Mouse (Mus musculus): ENCODE data around the gene Ubqln4. TPM values are rescaled to one million over a fixed set of nuclear protein-coding genes. Genes with fewer than 3 reads are reported as not detected.

Gene Ubqln4
- total RNA-seq, 1 experiment from 2014 or later, result 26.3 TPM

- no peak for ATAC-seq (ENCODE audit: extremely low read depth, insufficient number of reproducible peaks, low FRiP score, poor library complexity, severe bottlenecking)
Observed at GRCm38 (mm10) chr3:88538271-88539145, 15.1 kb upstream of the Ubqln4 start.

- no peak for ATAC-seq (ENCODE audit: extremely low read depth, insufficient number of reproducible peaks, low FRiP score, poor library complexity, severe bottlenecking)
Observed at GRCm38 (mm10) chr3:88539397-88539796, 14.2 kb upstream of the Ubqln4 start.

DNA sequence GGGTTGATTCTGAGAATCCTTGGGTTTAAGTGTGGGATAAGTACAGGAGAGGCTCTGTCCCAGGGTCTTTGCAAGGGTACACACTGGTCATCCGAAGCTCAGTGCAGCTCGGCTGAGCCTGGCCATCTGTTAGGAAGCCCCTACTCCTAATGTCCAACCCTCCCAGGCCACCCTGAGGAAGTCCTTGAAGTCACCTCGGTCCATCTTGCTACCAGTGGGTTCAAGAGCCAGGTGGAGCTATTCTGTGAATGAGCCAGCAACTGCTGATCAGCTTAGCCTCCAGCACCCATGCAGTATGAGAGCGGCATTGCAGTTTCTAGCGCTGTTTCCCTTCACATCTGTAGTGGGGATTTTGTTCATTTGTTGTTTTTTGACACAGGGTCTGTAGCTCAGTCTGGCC, 13.5 kb upstream of the Ubqln4 start:
- ATAC-seq (ENCODE audit: extremely low read depth, insufficient number of reproducible peaks, low FRiP score, poor library complexity, severe bottlenecking), result no peak

DNA sequence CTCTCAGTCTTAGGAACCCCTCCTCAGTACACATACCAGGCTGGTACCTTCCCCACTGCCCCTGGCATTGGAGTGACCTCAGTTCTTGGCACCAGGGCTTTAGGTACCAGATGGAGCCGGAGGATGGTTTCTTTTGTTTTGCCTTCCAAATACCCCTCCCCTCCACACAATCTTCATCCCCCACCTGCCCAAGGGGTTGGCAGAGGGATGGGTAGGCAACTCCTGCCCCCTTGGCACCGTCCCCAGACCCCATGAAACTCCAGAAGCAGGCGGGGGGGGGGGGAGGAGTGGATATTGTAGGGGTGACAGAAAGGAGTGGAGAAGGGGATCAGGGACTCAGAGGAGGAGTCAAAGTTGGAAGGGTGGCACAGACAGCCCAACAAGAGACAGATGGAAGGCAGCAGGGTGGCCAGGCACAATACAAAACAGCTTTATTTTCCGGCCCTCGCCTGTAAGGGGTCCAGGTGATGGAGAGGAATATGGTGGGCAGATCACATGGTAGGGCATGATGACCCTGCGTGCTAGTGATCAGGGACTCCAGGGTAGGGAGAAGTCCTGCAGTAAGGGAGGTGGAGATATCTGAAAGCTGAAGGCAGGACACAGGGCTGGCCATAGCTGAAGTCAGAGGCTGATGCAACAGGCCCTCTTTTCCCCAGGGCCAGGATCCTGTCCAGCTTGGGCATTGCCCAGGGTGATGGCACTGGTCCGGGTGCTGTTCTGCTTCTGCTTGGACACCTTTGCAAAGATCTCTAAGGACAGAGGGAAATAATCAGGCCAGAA, 11.7 kb upstream of the Ubqln4 start:
- no peak for ATAC-seq (ENCODE audit: extremely low read depth, insufficient number of reproducible peaks, low FRiP score, poor library complexity, severe bottlenecking)

DNA sequence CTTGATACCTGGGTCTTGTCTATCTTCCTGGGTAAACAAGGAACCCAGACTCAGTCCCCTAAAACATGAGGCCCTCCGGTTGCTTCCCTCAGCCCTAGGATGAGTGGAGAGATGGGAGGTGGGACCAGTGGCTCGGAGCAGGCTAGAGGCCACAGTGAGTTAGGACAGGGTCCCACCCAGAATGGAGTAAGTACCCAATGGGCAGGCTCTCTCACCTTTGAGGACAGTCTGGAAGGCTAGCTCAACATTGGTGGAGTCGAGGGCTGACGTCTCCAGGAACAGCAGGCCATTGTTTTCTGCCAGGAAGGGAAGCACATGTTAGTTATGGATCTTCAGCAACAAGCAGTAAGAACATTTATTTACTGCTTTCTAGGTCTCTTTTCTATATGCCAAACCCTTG, 11.1 kb upstream of the Ubqln4 start:
- no peak for ATAC-seq (ENCODE audit: extremely low read depth, insufficient number of reproducible peaks, low FRiP score, poor library complexity, severe bottlenecking)

DNA sequence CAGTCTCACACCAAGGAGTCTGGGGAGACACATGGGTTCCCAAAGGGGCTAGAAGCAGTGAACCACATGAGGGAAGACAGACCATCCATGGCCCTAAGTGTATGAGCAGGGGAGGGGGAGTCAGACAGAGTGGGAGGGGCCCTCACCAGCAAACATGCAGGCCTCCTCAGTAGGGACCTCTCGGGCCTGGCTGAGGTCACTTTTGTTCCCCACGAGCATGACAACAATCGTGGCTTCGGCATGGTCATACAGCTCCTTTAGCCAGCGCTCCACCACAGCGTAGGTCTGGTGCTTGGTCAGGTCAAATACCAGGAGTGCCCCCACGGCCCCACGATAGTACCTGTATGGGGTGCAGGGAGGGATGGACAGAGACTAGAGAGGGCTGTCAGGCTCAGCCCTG, 10.4 kb upstream of the Ubqln4 start:
- no peak for ATAC-seq (ENCODE audit: extremely low read depth, insufficient number of reproducible peaks, low FRiP score, poor library complexity, severe bottlenecking)

- no peak for ATAC-seq (ENCODE audit: extremely low read depth, insufficient number of reproducible peaks, low FRiP score, poor library complexity, severe bottlenecking)
Observed at GRCm38 (mm10) chr3:88543651-88544410, 9.7 kb upstream of the Ubqln4 start.

- ATAC-seq (ENCODE audit: extremely low read depth, insufficient number of reproducible peaks, low FRiP score, poor library complexity, severe bottlenecking), result no peak
Observed at GRCm38 (mm10) chr3:88544514-88544913, 9.0 kb upstream of the Ubqln4 start.

- ATAC-seq (ENCODE audit: extremely low read depth, insufficient number of reproducible peaks, low FRiP score, poor library complexity, severe bottlenecking), result peak; percentile 36; the same call in 1 of the 2 replicates
Observed at GRCm38 (mm10) chr3:88544955-88545591, 8.5 kb upstream of the Ubqln4 start.

DNA sequence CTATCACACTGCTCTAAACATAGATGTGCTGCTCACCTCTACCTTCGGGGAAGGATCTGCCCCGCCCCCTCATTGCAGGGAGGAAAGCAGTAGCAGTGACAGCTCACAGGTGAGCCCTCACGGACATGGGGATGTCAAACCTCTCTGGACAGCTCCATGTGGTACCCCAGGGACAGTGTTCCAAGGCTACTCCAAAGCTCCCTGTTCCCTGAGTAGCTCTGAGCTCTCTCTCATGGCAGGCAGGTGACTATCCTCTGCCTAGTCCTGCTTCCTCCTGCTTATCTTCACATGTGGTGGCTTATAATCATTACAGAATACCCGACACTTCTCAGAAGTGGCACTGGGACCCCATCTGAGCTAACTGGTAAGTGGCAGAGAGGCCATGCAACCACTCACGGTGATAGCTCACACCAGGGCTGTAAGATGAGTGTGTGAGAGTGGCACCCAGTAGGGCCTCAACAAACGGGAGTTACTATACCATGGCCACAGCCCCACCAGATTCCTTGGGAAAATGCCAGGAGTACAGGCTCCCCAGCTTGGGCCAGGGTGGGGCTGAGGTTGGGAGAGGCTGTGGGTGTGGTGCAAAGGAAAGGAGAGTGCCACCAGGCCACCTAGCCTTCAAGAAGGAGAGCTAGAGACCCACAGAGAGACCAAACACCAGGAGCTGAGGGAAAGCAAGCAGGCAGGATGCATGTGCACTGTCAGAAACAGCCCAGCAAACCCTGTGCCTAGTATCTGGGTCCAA, 6.7 kb upstream of the Ubqln4 start:
- no peak for ATAC-seq (ENCODE audit: extremely low read depth, insufficient number of reproducible peaks, low FRiP score, poor library complexity, severe bottlenecking)

DNA sequence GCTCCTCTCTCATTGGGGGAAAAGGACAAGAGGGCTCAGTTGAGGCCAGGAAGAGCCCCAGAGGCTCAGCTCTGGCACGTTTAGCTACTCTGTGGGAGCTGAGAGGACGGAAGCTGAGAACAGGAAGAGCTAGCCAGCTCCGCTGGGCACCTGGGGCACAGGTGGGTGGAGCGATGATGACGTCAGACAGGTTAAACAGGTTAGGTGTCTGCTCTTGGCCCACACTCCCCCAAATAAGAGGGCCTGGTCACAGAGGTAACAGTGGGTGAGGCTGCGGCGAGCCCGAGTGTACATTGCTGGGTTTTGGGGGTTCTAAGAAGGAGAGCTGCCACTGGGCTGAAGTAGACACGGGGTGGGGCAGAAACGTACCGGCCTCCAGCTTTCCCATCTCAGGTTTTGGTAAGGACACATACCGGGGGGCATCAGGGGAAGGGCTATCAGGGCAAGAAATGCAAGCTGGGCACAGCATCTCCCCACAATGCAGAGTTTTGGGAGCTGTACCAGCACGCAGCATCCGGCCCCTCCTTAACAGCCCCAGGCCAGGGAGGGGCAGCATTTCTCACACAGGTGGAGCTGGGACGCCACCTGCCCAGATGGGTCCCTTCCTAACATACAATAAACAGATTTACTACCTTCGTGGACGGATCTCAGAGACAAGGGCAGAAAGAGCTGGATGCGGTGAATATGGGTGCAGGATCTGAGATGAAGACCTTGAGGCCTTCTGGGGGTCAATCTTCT, 5.2 kb upstream of the Ubqln4 start, which contains the start of gene Rab25:
TSS of gene Rab25 (minus strand) at position 121 of the 738 bp plus-strand sequence.
- no peak for ATAC-seq (ENCODE audit: extremely low read depth, insufficient number of reproducible peaks, low FRiP score, poor library complexity, severe bottlenecking)

GRCm38 (mm10) chr3:88551586-88551985, 2.0 kb upstream of the Ubqln4 start:
- ATAC-seq (ENCODE audit: extremely low read depth, insufficient number of reproducible peaks, low FRiP score, poor library complexity, severe bottlenecking), result no peak

GRCm38 (mm10) chr3:88552082-88552645, 1.4 kb upstream of the Ubqln4 start:
- ATAC-seq (ENCODE audit: extremely low read depth, insufficient number of reproducible peaks, low FRiP score, poor library complexity, severe bottlenecking), result no peak

- peak; percentile 76 for ATAC-seq (ENCODE audit: extremely low read depth, insufficient number of reproducible peaks, low FRiP score, poor library complexity, severe bottlenecking)
Observed at GRCm38 (mm10) chr3:88552676-88553524, 658 bp upstream of the Ubqln4 start, which contains the start of gene Lamtor2. Gene Lamtor2 (minus strand): TSS chr3:88553074.

- no peak for ATAC-seq (ENCODE audit: extremely low read depth, insufficient number of reproducible peaks, low FRiP score, poor library complexity, severe bottlenecking)
Observed at GRCm38 (mm10) chr3:88553880-88554586, 475 bp downstream of the Ubqln4 start.
